Mouse (Mus musculus) layer of hippocampus, postnatal 25 days (tissue): Measurements from ENCODE around the gene Inafm2. TPM values are rescaled to one million over a fixed set of nuclear protein-coding genes. Genes with fewer than 3 reads are reported as not detected.

Source experiments
- DNase-seq, 2 experiments: peaks; one replicate each; pipeline ENCODE4 v3.0.0; 2022; ENCODE audit warnings: mixed read lengths in 2 of 2, low spot score in 1 of 2; ENCODE audit errors: extremely low spot score in 1 of 2
- total RNA-seq, 2 experiments: library from RNA; stranded (reverse); gene quantifications; 2 replicates each; pipeline ENCODE4 v1.2.3; 2021

Gene Inafm2
- 10 to 100 TPM; 58.3 to 64.5 TPM for total RNA-seq

DNA sequence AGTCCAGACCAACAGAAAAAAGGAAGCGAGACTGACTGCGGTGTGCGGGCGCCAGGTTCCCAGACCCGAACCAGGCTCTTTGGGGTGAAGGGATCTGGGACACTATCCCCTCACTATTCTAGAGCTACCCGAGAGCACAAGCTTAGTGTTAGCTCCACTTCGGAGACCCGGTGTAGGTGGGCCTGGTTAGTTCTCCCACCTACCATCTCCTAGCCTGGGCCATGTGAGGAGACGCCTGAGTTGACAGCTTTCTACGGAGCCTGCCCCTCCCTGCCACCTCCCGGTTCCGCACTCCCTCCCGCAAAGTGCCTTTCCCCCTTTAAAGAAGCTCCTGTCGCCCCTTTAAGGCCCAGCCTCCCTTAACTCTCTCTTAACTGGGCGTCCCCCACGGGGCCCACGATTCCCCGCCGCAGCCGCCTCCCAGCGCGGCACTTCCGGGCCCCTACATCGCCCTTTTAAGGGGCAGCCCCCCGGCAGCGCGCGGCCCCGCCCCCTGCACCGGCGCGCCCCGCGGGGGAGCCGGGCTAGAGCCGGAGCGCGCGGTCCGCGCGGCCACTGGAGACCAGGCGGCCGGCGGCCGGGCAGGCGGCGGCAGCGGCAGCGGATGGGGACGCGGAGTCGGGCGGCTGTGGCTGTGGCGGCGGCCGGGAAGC lies at the start of gene Inafm2:
Gene Inafm2 (plus strand): TSS at position 527 of the 653 bp plus-strand sequence.
- peak; percentile 78 to 84 for DNase-seq

DNA sequence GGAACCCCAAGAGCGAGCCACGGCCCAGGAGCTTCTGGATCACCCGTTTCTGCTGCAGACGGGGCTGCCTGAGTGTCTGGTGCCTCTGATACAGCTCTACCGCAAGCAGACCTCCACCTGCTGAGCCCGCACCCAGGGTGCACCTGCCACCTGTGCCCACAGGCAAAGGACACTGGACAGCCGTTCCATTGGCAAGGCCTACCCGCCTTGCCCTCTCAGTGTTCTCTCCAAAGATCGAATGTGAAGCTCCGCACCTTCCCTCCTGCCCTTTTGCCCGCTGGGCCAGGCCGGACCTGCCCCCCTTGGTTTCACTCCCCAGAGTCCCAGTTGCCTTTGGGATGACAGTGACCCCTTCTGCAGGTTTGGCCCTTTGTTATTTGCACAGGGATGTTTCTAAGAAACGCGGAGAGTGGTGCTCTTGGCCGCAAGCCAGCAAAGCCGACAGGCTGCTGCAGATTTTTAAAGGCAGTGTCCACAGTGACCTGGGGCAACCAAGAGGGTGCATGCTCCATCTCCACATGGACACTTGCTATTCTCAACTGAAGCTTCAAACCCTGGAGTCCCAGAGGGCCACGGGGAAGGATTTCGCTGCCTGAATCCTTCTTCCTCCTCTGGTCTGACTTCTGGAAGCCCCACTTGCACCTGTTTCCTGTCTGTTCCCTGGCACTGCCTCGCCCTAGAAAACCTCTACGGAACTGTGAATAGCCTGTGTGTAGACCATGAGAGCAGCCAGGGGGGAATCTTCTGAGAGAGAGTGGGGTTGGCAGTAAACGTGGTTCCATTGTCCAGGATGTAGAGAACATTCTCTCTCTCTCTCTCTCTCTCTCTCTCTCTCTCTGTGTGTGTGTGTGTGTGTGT lies 48.9 kb upstream of the Inafm2 start:
- no peak for DNase-seq

DNA sequence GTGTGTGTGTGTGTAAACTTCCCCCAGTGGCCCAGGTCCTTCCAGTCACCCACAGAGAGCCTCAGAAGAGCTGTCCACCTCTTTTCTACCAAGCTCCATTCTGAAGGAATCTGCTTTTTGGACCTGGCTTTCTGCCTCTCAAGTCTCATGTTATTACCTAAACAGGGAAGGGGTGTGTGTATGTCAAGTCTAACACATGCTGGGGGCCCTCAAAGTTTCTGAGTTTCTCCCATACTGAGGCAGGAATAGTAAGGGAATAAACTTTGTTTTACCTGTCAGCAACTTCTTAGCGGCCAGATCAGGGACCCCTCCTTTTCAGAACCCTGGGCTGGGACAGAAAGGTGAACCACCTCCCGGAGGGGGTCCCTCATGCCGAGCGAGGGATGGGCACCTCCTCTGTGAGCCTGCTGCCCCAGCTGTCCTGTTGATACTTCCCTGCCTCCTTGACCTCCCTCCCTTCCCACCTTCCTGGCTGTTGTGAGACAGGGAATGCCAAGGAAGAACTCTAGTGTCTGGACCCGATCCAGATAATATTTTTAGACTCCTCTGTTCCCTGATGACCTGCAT lies 48.2 kb upstream of the Inafm2 start:
- no peak for DNase-seq

DNA sequence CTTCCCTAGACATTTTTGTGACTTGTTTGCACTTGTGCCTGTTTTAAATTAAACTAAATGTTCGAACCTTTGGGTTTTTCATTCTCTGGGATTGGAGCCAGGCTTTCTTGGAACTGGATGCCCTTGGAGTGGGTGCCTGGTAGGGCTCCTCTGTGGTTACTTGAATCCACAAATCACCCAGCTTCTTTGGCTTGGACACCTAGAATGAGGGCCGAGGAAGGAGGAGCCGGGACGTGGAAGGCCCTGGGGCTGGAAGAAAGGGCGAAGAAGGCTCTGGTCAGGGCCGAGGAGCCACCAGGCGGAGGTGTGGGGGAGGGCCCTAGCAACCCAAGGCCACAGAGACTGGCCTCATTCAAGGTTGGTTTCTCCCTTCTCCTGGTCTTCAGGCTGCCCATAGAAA lies 47.6 kb upstream of the Inafm2 start:
- no peak for DNase-seq

DNA sequence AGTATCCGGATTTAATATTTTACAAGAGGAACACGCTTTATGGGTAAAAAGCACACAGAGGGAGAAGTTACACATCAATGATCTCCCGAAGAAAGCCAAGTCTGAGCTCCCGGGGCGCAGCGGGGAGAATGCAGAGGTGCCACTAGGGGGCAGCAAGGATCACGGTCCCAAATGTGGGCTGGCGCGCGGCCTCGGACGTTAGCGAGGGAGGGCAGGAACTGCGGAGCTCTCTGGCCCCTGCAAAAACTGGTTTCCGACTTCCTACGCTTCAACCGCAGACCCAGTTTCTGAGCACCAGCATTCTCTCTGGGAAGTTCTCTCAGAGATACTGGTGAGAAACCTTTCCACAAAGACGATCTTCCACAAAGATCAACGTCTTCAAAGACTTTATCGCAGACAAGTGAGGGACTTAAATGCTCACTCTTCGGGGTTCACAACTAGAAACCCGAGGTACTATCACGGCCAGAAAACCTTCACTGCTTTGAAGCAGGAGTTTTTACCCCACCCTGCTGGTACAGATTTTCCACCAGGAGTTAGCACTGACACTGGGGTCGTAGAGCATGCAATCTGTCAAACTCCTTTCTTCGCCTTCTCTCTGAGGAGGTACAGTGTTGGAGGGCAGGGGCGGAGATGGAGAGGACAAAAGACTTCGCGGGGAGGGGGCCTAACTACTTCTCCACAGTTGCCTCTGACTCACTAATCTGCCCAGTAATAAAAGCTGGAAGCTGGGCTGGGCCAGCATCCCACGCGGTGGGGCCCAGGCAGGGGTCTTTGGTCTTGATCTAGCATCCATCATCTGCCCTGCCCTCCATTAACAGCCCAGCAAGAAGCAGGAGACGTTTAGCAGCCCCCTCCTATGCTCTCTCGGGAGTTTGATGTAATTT lies 45.1 kb upstream of the Inafm2 start:
- peak in 1 of 2 experiments; percentile 90 for DNase-seq

DNA sequence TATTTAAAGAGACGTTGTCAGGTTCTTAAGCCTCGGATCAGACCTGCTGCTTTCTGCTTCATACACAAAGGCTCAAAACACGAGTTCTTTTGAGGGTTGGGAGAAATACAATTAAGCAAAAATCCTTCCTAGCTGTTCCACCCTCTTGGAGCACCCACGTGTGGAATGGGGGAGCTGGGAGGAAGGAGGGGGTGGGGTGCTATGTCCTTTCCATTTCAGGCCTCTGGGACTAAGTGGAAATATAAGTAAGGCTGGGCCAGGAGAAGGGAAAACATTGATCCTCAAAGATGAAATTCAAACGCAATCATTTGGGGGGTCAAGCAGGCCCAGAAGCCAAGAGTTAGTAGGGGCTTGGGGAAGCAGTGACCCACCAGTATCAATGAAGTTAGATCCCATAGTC lies 44.4 kb upstream of the Inafm2 start:
- no peak for DNase-seq

DNA sequence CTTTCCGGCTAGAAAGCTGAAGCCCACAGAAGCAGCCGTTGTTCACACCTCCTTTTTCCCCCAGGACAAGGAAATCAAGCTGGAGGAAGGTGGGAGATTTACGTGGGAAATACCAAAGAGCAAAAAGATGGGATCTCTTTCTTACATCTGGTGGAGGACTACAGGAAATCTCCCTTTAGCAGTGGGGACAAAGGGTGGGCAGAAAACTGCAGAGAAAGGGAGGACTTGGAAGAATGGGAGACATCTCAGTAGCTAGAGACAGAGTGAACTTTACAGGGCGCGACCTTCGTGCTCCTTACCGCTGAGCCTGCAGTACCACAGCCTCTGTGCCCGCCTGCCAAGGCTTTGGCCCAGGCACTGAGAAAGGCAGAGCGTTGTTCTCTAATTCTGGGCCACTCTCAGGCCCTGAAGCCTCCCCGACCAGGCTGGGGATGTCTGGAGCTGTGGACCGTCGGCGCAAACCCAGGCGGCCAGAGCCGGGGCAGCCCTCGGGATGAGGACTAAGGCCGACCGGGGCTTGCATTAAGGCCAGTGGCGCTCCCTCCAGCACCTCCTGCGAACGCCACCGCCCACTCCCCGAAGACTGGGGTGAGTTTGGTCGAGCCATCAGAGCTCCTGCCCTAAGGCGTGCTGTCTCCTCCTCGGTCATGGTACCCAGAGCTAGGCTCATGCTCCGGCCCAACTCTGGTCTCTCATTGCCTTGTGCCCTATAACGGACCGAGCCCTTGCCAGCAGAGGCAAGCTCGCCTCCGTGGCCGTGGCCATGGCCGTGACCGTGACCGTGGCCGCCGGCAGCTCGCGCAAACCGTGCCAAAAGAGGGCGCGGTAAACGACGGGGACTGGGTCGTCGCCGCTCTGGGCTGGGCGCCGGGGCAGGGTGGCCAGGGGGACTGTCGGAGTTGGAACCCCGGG lies 43.3 kb upstream of the Inafm2 start:
- no peak for DNase-seq

DNA sequence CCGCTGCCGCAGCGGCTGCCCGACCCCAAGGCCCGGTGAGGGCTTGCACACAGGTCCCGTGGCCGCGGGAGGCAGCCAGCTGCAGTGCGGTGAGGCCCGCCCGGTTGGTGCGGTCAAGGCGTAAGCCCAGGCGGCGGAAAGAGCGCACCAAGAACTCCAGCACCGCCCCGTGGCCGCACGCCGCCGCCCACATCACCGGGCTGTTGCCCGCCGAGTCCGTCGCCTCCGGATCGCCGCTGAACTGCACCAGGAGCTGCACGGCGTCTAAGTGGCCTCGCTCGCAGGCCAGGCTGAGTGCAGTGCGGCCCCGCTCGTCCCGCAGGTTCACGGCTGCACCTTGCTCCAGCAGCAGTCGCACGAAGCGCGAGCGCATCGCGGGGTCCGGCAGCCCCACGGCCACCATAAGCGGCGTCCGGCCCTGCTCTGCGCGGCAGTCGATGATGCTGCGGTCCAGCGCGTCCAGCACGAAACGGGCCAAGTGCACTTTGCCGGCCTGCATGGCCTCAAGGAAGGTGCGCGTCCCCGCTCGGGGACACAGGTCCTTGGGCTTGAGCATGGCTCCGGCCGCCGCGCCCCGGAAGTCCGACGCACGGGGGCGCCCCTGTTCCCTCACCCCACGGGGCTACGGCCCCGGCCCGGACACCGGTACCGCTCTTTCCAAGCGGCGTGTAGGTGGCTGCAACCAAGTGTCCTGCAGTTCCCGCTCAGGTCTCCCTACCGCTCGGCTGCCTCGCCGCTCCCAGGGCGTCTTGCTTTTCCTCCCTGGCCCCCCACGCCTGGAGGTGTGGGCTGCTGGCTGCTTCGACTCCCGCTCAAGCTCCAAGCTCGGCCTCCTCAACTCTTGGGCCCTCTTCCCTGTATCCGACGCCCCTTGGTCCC lies 42.4 kb upstream of the Inafm2 start:
- peak in 1 of 2 experiments; percentile 33 for DNase-seq

DNA sequence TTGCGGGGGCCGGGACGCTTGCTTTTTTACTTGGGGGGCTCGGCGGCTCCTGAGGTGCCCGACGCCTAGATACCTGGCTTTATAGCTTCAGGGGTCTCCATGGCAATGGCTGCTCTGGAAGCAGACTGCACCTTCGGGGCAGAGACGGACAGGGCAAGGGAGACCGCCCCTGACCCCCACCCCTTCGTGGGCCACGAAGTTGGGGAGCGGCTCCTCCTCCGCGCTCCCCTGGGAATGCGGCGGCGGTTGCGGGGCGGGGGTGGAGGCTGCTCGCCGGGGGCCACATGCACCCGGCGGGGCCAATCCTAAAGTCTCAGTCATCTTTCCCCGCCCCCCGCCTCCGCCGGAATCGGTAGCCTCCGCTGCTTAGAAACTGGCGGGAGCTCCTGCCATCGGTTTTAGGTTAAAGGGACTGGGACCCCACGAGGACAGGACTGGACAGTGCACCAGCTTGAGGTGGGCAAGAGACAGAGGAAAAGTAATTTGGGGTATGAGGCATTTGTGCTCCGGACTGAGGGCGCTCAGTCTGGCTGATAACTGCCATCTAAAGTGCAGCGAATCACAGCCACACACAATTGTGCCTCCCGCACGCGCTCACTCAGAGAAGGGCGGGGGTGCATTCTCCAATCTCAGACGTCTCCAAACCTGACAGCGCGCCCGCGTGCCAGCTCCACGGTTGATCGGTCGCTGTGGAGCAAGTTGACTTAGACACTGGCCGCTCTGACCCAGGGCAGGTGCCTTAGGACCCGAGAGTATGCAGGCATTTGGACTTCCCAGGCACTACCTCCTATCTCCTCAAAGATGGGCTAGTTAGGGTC lies 41.4 kb upstream of the Inafm2 start, which contains the start of gene Ankrd63:
Gene Ankrd63 (minus strand): TSS at position 51 of the 818 bp plus-strand sequence.
- peak in 1 of 2 experiments; percentile 36 for DNase-seq

DNA sequence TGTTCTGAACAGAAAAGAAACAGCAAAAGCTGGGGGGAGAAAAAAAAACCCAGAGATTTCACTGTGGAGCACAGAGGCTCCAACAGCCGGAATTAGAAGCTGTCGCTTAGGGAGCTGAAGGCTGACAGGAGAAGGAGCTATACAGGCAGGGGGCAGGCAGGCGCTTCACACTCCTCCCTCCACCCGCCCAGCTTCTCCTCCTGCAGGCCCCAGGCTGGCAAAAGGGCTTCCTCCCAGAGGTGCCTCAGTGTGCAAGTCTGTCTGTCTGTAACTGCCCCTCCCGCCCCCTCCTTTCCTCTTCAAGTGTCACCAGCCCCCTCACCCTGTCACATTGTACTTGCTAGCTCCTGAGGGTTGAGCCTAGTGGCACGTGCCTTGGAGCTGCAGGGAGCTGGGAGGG lies 39.1 kb upstream of the Inafm2 start:
- DNase-seq = no peak

DNA sequence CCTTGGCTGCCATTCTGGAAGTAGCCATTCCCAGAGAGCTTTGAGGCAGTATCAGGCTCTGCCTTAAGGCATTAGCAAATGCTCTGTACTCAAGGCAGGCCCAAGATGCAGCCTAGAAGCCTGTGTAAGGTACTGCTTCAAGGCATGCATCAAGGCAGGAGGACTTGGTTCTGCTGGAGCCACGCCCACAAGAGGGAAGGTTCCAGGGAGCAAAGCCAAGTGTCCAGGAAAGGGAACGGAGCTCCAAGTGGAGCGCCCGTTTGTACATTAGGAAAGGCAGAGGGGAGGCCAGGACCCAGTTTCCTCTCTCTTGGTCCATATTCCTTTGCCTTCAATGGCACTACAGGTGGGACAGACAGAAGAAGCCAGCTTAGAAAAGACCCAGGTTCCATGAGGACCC lies 37.1 kb upstream of the Inafm2 start:
- DNase-seq = no peak

DNA sequence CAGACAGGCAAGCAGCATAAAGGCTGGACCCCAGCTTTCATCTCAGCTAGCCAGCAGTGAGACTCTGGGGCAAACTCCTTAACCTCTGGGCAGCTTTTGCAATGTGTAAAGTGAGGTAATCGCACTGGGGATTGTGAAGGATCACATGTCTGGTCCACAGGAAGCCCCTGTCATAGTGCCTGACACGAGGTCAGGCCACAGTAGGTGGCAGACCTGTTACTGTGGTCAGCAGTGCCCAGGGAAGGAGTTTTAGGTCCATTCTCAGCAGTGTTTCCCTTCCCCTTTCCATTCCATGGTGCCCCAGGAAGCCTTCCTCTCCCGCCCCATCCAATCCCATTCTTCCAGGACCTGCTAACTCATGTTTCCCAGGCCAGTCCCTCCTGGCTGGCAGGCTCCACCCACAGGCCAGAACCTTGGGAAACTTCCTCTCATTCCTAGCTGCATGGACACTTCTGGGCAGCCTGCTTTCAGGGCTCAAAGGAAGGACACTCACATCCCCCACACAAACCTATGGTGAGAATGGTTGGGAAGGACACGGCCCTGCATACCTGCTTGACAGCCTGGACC lies 35.8 kb upstream of the Inafm2 start:
- DNase-seq = no peak

DNA sequence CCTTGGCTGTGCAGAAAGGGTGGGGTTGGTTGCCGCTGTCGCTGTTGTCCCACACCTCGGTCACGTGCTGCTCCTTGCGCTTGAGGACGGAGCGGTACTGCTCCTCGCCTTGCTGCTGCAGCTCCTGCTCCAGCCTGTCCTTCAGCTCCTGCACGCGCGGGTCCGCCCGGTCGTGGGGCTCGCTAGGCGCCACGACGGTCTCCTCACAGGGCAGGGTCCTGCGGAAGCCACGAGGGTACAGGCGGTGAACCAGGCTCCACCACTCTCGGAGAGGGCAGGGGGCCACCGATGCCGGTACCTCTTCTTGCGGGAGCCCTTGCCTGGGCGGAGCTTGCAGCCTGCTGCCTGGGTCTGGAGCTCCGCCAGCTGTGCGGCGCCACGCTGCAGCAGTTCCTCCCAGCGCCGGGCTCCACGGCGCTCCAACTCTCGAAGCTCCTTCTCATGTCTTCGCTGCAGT lies 34.5 kb upstream of the Inafm2 start:
- DNase-seq = peak in 1 of 2 experiments; percentile 47

DNA sequence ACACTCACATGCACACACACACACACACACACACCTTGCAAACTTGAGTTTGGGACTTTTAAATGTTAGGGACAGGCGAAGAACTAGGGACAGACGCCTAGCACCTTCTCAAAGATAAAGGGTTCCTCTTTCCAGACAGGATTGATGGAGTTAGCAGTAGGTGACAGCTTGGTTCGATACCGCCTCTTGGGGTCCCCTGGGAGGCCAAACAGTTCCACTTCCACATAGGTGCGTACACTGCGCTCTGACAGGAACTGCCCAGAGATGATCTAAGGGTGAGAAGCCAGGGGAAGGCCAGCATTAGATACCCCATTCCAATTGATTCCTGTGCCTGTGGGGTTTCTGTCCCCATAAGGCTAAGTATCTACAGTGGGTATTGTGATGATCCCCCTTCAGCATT lies 31.9 kb upstream of the Inafm2 start:
- DNase-seq = no peak

DNA sequence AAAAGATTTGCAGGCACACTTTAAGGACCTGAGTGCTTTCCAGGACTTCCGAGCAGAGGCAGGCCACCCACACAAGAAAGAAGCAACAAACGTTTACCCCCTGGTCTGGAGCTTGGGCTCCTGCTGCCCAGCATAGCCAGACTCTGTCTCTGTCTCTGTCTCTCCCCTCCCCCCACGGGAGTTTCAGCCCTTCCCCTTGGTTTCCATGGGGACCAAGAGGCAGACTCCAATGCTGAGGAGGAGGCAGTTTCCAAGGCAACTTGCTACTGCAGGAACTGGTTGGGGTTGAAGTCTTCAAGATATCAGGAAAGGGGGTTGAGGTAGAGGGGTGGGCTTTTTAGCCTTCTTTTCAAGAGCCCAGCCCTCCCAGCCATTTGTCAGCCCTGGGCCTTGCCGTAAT lies 31.3 kb upstream of the Inafm2 start:
- DNase-seq = peak in 1 of 2 experiments; percentile 49

DNA sequence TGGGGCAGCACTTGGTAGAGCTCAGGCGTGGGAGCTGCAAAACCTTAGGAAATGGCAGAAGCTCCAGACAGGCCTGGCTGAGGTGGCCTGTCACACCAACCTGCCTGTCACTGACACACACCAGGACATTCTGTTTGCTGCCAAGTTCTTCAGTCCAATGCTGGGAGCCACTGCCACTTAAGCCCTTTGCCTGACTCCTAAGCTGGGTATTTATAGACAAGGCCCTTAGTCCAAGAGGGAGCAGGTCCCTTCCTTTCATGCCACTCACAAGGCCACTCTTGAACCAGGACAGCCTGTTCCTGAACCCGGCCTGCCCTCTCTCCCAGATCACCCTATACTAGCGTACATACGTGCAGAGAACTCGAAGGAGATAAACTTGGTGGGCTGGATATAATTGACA lies 28.9 kb upstream of the Inafm2 start:
- no peak for DNase-seq
